Mouse (Mus musculus) c-Kit-positive CD71-positive TER-119-negative erythroid progenitor cells, embryonic 14.5 days (primary cell): ENCODE measurements around the gene Sgpp2.

Source experiments
- DNase-seq: peaks from one replicate; pipeline ENCODE4 v3.0.0-alpha.2; 2013; ENCODE audit warnings: low read depth

The Sgpp2 gene

GRCm38 (mm10) chr1:78452544-78452943 lies 142.4 kb downstream of the Sgpp2 start:
- DNase-seq = no peak

- no peak for DNase-seq
Observed at GRCm38 (mm10) chr1:78453886-78454285, 143.7 kb downstream of the Sgpp2 start.

GRCm38 (mm10) chr1:78454659-78455058 lies 144.5 kb downstream of the Sgpp2 start:
- peak; percentile 7 for DNase-seq
